Mouse (Mus musculus) stomach, embryonic 15.5 days (tissue): ENCODE data around the gene Gm43517. TPM values are rescaled to one million over a fixed set of nuclear protein-coding genes. Genes with fewer than 3 reads are reported as not detected.
A peak's percentile ranks its signal among the peaks of the same experiment; 100 is the strongest.

Experiments
- ATAC-seq: fragments of 200-750 bp; cut with Nextera tagmentation; 2 replicates; pipeline ENCODE4 v1.8.0; 2017; ENCODE audit warnings: low read depth, moderate number of reproducible peaks, moderate TSS enrichment; ENCODE audit not compliant: insufficient read depth, low FRiP score
- H3K27ac ChIP-seq: fragments of 300-500 bp; sonication (generic); 2 replicates; pipeline ENCODE4 v1.5.1; 2015; ENCODE audit warnings: mild to moderate bottlenecking, inconsistent platforms
- H3K27me3 ChIP-seq: fragments of 300-500 bp; sonication (generic); replicated peaks from 2 replicates; pipeline ENCODE4 v1.6.1; 2015; ENCODE audit warnings: inconsistent platforms
- H3K36me3 ChIP-seq: fragments of 300-500 bp; sonication (generic); 2 replicates; pipeline ENCODE4 v1.6.1; 2015; ENCODE audit warnings: inconsistent platforms
- H3K4me1 ChIP-seq: fragments of 300-500 bp; sonication (generic); 2 replicates; pipeline ENCODE4 v1.6.1; 2015; ENCODE audit warnings: inconsistent platforms
- H3K4me2 ChIP-seq: fragments of 300-500 bp; sonication (generic); 2 replicates; pipeline ENCODE4 v1.6.1; 2015; ENCODE audit warnings: mild to moderate bottlenecking, inconsistent platforms
- H3K4me3 ChIP-seq: fragments of 300-500 bp; sonication (generic); replicated peaks from 2 replicates; pipeline ENCODE4 v1.5.1; 2015; ENCODE audit warnings: inconsistent platforms
- H3K9ac ChIP-seq: fragments of 300-500 bp; sonication (generic); 2 replicates; pipeline ENCODE4 v1.6.1; 2015; ENCODE audit warnings: inconsistent platforms
- H3K9me3 ChIP-seq: fragments of 300-500 bp; sonication (generic); 2 replicates; pipeline ENCODE4 v1.6.1; 2016; ENCODE audit warnings: inconsistent platforms
- WGBS: fragments of 180-500 bp; shearing (Covaris S2); methylation state at CpG from one replicate; pipeline ENCODE4 v1.1.7; 2015; 5-methylcytosine and 5-hydroxymethylcytosine counted together
- polyA plus RNA-seq: library from polyadenylated mRNA; unstranded; fragments of >200 nt; fragmentation: Nextera tagmentation; extraction: Ambion mirVana; gene quantifications from 2 replicates; pipeline ENCODE4 v1.2.1, GENCODE M21; 2015

Gene Gm43517
- polyA plus RNA-seq, 1 experiment from 2014 or later: not detected

DNA sequence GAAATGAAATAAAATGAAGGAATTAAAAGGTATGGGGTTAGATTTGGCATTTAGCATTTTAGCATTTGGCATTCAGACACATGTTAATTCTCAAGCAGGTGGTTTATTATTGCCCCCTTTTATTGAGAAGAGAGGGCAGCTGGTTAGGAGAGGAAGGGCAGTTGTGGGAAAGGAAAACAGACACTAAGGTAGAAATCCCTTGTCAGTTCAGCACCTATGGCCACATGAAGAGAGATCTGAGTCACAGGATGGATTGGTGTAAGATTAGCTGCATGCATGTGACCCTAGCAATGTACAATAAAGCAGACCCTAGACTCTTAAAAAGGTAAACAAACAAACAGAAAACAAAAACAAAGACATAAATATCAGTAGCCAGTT, 13.2 kb downstream of the Gm43517 start:
- ATAC-seq: no peak
- no peak overlapping the region for H3K27ac ChIP-seq
- no peak overlapping the region for H3K4me2 ChIP-seq
- no peak overlapping the region for H3K9ac ChIP-seq
- H3K36me3 ChIP-seq: no peaks in the 10 kb centered on the region
- peaks cover 7% of the 10 kb centered on the region for H3K4me1 ChIP-seq
- H3K27me3 ChIP-seq: peaks cover 69% of the 10 kb centered on the region
- H3K9me3 ChIP-seq: no peaks in the 10 kb centered on the region
- no peak overlapping the region for H3K4me3 ChIP-seq

DNA sequence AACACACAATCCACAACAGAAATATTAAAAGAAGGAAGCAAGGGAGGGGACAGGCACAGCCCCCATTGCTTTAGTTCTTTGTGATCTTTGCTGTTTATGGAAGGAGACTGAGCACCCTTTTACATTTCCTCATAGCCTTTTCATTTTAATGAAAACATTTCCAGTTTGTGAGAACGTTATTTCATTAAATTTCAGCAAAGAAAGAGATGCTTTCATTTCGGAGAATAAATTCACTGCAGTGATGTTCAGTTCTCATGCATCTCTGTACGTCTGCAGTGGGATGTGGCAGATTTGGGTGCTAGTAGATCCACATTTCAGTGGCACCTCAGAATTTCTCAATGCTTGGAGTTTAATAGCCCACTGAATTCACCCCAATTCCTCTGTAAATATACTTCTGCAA, 13.7 kb downstream of the Gm43517 start:
- H3K4me2 ChIP-seq: no peak overlapping the region
- WGBS: 23% methylated on average over 3 of the region's 3 CpGs
- H3K36me3 ChIP-seq: no peaks in the 10 kb centered on the region
- H3K27ac ChIP-seq: no peak overlapping the region
- H3K9ac ChIP-seq: no peak overlapping the region
- no peak overlapping the region for H3K4me3 ChIP-seq
- peaks cover 7% of the 10 kb centered on the region for H3K4me1 ChIP-seq
- no peaks in the 10 kb centered on the region for H3K9me3 ChIP-seq
- no peak for ATAC-seq
- peaks cover 71% of the 10 kb centered on the region for H3K27me3 ChIP-seq

DNA sequence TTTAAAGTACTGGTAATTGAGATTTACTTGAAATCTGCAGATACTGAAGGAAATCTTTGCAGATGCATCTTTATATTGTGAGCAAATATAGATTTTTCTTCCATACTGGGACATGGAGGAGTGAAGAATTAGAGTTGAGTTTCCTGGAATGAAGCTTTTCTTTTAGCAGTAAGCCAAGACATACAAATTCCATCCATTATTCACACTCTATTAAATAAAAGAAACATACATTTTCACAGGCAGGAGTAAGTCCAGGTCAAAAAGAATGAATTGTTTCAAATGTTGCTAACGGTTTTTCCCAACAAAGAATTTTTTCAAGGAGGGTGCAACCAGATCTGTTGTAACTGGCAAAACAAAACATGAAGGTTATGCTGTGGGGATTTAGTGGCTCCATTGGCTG, 14.6 kb downstream of the Gm43517 start:
- ATAC-seq: no peak
- H3K4me2 ChIP-seq: no peak overlapping the region
- no peaks in the 10 kb centered on the region for H3K9me3 ChIP-seq

DNA sequence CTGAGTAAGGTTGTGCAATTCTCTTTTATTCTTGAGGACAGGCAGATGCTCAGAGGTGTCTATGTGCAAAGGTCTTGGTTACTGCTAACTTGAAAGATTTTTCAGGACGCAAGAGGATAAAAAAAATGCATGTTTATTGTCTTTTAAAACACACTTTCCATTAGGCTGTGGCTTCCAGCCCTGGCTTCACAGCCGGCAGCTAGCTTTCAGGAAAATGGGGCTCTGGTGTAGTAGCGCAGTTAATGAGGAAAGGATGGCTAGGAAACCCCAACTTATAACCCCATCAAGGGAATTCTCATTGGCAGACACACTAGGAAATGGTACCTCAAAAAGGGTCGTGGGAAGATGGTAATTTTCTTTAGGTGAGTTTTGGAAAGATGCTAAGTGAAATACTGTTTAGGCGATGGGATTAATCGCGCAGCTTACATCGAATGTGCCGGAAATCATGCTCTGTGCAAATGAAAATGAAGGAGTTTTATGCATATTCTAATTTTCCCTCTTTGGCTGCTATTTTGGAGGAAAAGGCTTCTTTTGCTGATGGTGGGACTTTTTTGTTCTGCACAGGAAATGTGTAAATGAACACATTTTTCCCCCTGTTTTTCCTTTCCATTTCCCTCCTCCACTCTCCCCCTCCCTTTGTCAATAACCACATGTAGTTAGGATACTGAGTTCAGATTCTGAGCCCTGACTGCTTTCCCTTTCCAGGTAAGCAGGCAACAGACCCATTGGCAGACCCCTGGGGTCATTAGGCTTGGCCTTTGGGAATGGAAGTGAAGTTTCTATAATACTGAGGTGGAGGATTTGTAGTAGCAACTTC, 15.3 kb downstream of the Gm43517 start:
- H3K4me2 ChIP-seq: no peak overlapping the region
- no peak overlapping the region for H3K27ac ChIP-seq
- WGBS: 6% methylated on average over 9 of the region's 9 CpGs
- H3K36me3 ChIP-seq: no peaks in the 10 kb centered on the region
- H3K4me3 ChIP-seq: no peak overlapping the region
- H3K4me1 ChIP-seq: peaks cover 7% of the 10 kb centered on the region
- H3K9me3 ChIP-seq: no peaks in the 10 kb centered on the region
- H3K27me3 ChIP-seq: peaks cover 60% of the 10 kb centered on the region
- no peak overlapping the region for H3K9ac ChIP-seq
- no peak for ATAC-seq

More for the DNA sequence above, 14.6 kb downstream of the Gm43517 start:
- Histone ChIP-seq H3K9ac (no peak overlapping the region), H3K4me1 (peaks cover 7% of the 10 kb centered on the region), H3K27me3 (peaks cover 66% of the 10 kb centered on the region), H3K27ac (no peak overlapping the region), H3K36me3 (no peaks in the 10 kb centered on the region), H3K4me3 (no peak overlapping the region)
- WGBS: 2% methylated on average over 1 of the region's 1 CpGs

DNA sequence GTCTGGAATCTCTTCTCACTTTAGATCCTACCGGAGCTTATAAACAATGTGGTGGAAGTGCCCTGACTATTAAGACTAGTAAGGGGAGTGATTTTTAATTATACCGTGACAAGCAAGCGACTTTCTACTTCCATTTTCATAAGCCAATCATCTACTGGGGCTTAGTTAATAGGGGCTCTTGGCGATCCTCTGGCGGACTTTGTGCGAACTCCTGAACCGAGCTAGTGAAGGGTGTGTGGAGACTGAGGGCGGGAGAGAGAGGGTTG, 15.8 kb downstream of the Gm43517 start:
- Histone ChIP-seq H3K4me2 (peak overlapping the region; percentile 89), H3K4me1 (peaks cover 7% of the 10 kb centered on the region), H3K27me3 (peaks cover 58% of the 10 kb centered on the region), H3K9me3 (no peaks in the 10 kb centered on the region), H3K27ac (no peak overlapping the region), H3K36me3 (no peaks in the 10 kb centered on the region), H3K9ac (no peak overlapping the region), H3K4me3 (peak overlapping the region; percentile 41)
- WGBS: under 1% methylated on average over 8 of the region's 8 CpGs
- 0 out of 2 replicates have a peak, but pooled peaks have one; percentile 50 for ATAC-seq

DNA sequence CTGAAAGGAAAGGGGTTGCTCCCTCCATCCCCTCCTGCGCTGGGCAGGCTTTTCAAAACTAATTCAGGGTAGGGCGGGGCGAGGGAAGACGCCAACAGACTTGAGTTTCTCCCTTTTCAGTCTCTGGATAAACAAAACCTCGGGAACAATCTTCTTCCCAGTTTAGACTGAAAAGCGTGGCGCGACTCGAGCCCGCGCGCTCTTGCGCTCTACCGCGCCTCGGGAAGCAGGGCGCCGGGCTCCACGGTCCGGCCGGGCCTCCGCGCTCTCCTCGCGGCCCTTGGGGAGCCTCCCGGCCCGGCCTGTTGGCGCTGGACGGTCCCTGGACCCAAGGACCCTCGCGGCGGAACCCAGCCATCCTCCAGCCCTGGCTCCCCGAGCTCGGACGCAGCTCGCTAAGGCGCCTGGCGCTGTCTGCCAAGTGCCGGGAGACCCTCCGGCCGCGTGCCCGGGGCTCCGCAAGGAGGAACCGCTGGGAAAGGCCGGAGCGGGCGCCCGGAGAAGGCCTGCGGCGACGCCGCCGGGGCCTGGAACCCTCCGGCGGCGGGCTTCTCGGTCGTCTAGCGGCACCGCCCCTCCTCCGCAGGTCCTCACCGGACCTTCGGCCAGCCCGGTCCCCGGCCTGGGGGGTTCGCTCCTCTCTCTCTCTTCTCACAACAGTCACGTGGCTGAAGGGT, 16.3 kb downstream of the Gm43517 start:
- Histone ChIP-seq H3K4me2 (peak overlapping the region; percentile 89), H3K4me3 (peak overlapping the region; percentile 41), H3K27ac (no peak overlapping the region), H3K9ac (no peak overlapping the region), H3K4me1 (peaks cover 7% of the 10 kb centered on the region), H3K27me3 (peaks cover 55% of the 10 kb centered on the region), H3K36me3 (no peaks in the 10 kb centered on the region), H3K9me3 (no peaks in the 10 kb centered on the region)
- under 1% methylated on average over 68 of the region's 68 CpGs for WGBS
- peak; percentile 53; the same call in 1 of the 2 replicates for ATAC-seq

DNA sequence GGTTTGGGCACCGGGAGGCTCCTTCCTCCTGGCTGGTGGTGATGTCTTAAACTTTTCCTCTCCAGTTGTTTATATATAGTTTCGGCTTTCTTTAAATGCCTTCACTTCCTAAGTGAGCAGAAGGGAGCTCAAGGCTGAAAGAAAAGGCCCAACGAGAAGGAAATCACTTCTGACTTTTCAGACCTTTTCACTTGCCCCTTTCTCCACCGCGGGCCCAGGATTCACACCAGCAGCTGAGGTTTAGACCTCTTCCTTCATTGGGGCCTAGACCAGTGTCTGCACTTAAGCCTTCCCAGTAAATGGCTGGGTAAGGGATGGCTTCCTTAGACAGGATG, 16.8 kb downstream of the Gm43517 start:
- WGBS: 0% methylated on average over 5 of the region's 5 CpGs
- Histone ChIP-seq H3K9me3 (no peaks in the 10 kb centered on the region), H3K27ac (no peak overlapping the region), H3K4me2 (peak overlapping the region; percentile 89), H3K9ac (no peak overlapping the region), H3K27me3 (peaks cover 52% of the 10 kb centered on the region), H3K36me3 (no peaks in the 10 kb centered on the region), H3K4me1 (peaks cover 7% of the 10 kb centered on the region), H3K4me3 (peak overlapping the region; percentile 41)
- no peak for ATAC-seq

DNA sequence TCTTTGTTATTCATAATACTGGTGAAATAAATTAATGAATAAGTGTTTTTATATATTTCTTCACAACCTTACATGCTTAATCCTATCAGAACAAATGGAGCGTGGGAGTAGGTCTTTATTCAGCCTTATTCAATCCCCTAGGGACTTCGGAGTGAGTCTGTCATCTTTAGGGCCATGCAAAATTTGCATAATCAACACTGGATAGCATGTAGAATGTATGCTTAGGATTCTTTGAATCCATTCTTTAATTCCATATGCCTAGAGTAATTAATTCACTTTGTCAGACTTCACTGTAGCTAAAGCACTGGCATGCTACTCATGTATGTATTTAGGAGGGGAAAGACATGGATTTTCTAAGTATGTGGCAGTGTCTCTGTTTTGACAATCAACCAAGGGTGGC, 24.9 kb downstream of the Gm43517 start:
- no peak overlapping the region for H3K4me2 ChIP-seq
- H3K4me3 ChIP-seq: no peak overlapping the region
- no peak for ATAC-seq
- H3K27me3 ChIP-seq: no peaks in the 10 kb centered on the region
- H3K9me3 ChIP-seq: no peaks in the 10 kb centered on the region
- no peaks in the 10 kb centered on the region for H3K36me3 ChIP-seq
- no peak overlapping the region for H3K9ac ChIP-seq
- no peaks in the 10 kb centered on the region for H3K4me1 ChIP-seq
- WGBS: 86% methylated on average over 2 of the region's 2 CpGs
- H3K27ac ChIP-seq: no peak overlapping the region

DNA sequence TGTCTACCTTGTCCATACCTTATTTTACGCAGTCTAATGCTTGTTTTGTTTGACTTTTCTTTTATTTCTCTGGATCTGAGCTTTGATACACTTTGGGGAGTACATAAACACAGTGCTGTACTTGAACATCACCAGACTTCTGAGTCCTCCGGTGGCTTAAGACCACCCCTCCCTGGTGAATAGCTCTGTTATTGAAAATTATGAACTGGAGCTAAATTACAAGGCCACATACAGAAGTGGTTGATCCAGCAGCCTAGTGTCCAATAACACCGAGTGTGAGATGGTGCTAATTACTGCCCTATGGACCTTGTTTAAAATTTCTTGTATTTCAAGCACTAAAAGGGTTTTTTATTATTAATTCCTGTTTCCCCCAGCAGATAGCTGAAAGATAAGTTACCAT, 33.0 kb downstream of the Gm43517 start:
- H3K9ac ChIP-seq: no peak overlapping the region
- ATAC-seq: no peak
- H3K9me3 ChIP-seq: no peaks in the 10 kb centered on the region
- WGBS: 69% methylated on average over 3 of the region's 3 CpGs
- H3K27ac ChIP-seq: no peak overlapping the region
- H3K4me1 ChIP-seq: no peaks in the 10 kb centered on the region
- no peaks in the 10 kb centered on the region for H3K36me3 ChIP-seq
- no peak overlapping the region for H3K4me2 ChIP-seq
- H3K27me3 ChIP-seq: no peaks in the 10 kb centered on the region
- H3K4me3 ChIP-seq: no peak overlapping the region

Other genes starting within 250 kb of the Gm43517 start
- gene Foxg1, start 2.5 kb upstream of the Gm43517 start, polyA plus RNA-seq: 0.06 and 0.10 TPM in 2 replicates